Mouse (Mus musculus): ENCODE results near the gene Rfx2. TPM values are rescaled to one million over a fixed set of nuclear protein-coding genes. Genes with fewer than 3 reads are reported as not detected.

The Rfx2 gene
- total RNA-seq, 1 experiment from 2014 or later, result 6.9 TPM

GRCm38 (mm10) chr17:56754271-56755185 is 76.3 kb downstream of the Rfx2 start:
- DNase-seq, result no peak

GRCm38 (mm10) chr17:56753452-56753851 is 77.4 kb downstream of the Rfx2 start:
- DNase-seq, result no peak

GRCm38 (mm10) chr17:56751404-56752072 is 79.3 kb downstream of the Rfx2 start:
- DNase-seq, result peak; percentile 55

- DNase-seq, result no peak
Observed at GRCm38 (mm10) chr17:56744173-56744572, 86.6 kb downstream of the Rfx2 start.

- DNase-seq, result no peak
Observed at GRCm38 (mm10) chr17:56740788-56741160, 90.0 kb downstream of the Rfx2 start.

GRCm38 (mm10) chr17:56740118-56740787 is 90.6 kb downstream of the Rfx2 start:
- no peak for DNase-seq

GRCm38 (mm10) chr17:56738221-56738620 is 92.6 kb downstream of the Rfx2 start:
- DNase-seq, result no peak

GRCm38 (mm10) chr17:56736534-56736933 is 94.3 kb downstream of the Rfx2 start:
- DNase-seq, result no peak

GRCm38 (mm10) chr17:56729656-56730055 is 101.2 kb downstream of the Rfx2 start:
- DNase-seq, result no peak

- no peak for DNase-seq
Observed at GRCm38 (mm10) chr17:56729151-56729550, 101.7 kb downstream of the Rfx2 start.

- no peak for DNase-seq
Observed at GRCm38 (mm10) chr17:56728117-56728516, 102.7 kb downstream of the Rfx2 start.

GRCm38 (mm10) chr17:56727659-56728058 is 103.2 kb downstream of the Rfx2 start:
- no peak for DNase-seq

GRCm38 (mm10) chr17:56727029-56727649 is 103.7 kb downstream of the Rfx2 start:
- no peak for DNase-seq

Other genes starting within 250 kb of the Rfx2 start
- 168 and 196 TPM in 2 replicates for gene Safb2, start 246.4 kb downstream of the Rfx2 start, total RNA-seq (2021)
- 143 and 157 TPM in 2 replicates for gene Safb, start 246.2 kb downstream of the Rfx2 start, total RNA-seq (2021)
- 303 and 325 TPM in 2 replicates for gene 2410015M20Rik, start 221.2 kb downstream of the Rfx2 start, total RNA-seq (2021)
- 836 and 891 TPM in 2 replicates for gene Rpl36, start 217.6 kb downstream of the Rfx2 start, total RNA-seq (2021)
- gene Lonp1, start 204.1 kb downstream of the Rfx2 start, total RNA-seq (2021), result 540 and 560 TPM in 2 replicates
- 3.2 and 4.0 TPM in 2 replicates for gene Catsperd, start 202.9 kb downstream of the Rfx2 start, total RNA-seq (2021)
- 79.7 and 80.3 TPM in 2 replicates for gene Ranbp3, start 157.7 kb downstream of the Rfx2 start, total RNA-seq (2021)
- gene Ndufa11, start 113.2 kb downstream of the Rfx2 start, total RNA-seq (2021), result 248 and 277 TPM in 2 replicates
- 27.1 and 29.1 TPM in 2 replicates for gene Vmac, start 113.0 kb downstream of the Rfx2 start, total RNA-seq (2021)
- 3.8 and 5.3 TPM in 2 replicates for gene Nrtn, start 73.5 kb downstream of the Rfx2 start, total RNA-seq (2021)
- gene Dus3l, start 66.3 kb downstream of the Rfx2 start, total RNA-seq (2021), result 41.9 and 47.4 TPM in 2 replicates
- 0.79 and 1.5 TPM in 2 replicates for gene Prr22, start 60.8 kb downstream of the Rfx2 start, total RNA-seq (2021)
- 0.71 and 0.76 TPM in 2 replicates for gene Acsbg2, start 43.4 kb upstream of the Rfx2 start, total RNA-seq (2021)
- 5.4 and 8.9 TPM in 2 replicates for gene 1700061G19Rik, start 44.5 kb upstream of the Rfx2 start, total RNA-seq (2021)
- 36.2 and 36.3 TPM in 2 replicates for gene Mllt1, start 104.4 kb upstream of the Rfx2 start, total RNA-seq (2021)
- gene Acer1, start 151.1 kb upstream of the Rfx2 start, total RNA-seq (2021), result 0.38 and 0.70 TPM in 2 replicates
- 106 and 120 TPM in 2 replicates for gene Clpp, start 159.3 kb upstream of the Rfx2 start, total RNA-seq (2021)
- gene Alkbh7, start 166.3 kb upstream of the Rfx2 start, total RNA-seq (2021), result 67.3 and 95.1 TPM in 2 replicates
- 0.76 and 2.3 TPM in 2 replicates for gene Pspn, start 169.0 kb upstream of the Rfx2 start, total RNA-seq (2021)
- 46.1 and 55.3 TPM in 2 replicates for gene Gtf2f1, start 180.3 kb upstream of the Rfx2 start, total RNA-seq (2021)
- gene Gm17949, start 180.5 kb upstream of the Rfx2 start, total RNA-seq (2021), result 0.64 TPM in 1 of 2 replicates, not detected in the other
- 94.9 and 115 TPM in 2 replicates for gene Khsrp, start 200.5 kb upstream of the Rfx2 start, total RNA-seq (2021)
- not detected in 2 replicates for gene Slc25a41, start 210.6 kb upstream of the Rfx2 start, total RNA-seq (2021)
- 1.4 TPM in 1 of 2 replicates, not detected in the other for gene Crb3, start 228.1 kb upstream of the Rfx2 start, total RNA-seq (2021)
- gene Slc25a23, start 228.8 kb upstream of the Rfx2 start, total RNA-seq (2021), result 89.2 and 96.3 TPM in 2 replicates
- 1.6 TPM in 1 of 2 replicates, not detected in the other for gene Dennd1c, start 247.5 kb upstream of the Rfx2 start, total RNA-seq (2021)

Data from adrenal gland, postnatal 25 days (tissue).